Mouse (Mus musculus) heart, adult 11 months (tissue): ENCODE measurements around the gene Tmem198b.

ENCODE experiments used
- DNase-seq: peaks from one replicate; pipeline ENCODE4 v3.0.0; 2022

Tmem198b gene

DNA sequence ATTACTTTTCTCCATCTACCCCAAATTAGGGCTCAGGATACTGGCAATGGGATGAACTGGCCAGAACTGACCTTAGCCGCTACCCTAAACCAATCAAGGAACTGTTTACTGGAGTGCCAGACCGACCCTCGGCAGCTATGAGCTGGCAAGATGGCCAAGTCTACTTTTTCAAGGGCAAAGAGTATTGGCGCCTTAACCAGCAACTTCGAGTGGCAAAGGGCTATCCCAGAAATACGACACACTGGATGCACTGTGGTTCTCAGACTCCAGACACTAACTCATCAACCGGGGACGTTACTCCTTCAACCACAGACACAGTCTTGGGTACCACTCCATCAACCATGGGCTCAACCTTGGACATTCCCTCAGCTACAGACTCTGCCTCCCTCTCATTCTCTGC is 5.5 kb downstream of the Tmem198b start:
- DNase-seq: peak; percentile 84

- DNase-seq: peak; percentile 87
Observed at GRCm38 (mm10) chr10:128795581-128795980, 8.6 kb downstream of the Tmem198b start.

- peak; percentile 81 for DNase-seq
Observed at GRCm38 (mm10) chr10:128794391-128794790, 9.8 kb downstream of the Tmem198b start.

DNA sequence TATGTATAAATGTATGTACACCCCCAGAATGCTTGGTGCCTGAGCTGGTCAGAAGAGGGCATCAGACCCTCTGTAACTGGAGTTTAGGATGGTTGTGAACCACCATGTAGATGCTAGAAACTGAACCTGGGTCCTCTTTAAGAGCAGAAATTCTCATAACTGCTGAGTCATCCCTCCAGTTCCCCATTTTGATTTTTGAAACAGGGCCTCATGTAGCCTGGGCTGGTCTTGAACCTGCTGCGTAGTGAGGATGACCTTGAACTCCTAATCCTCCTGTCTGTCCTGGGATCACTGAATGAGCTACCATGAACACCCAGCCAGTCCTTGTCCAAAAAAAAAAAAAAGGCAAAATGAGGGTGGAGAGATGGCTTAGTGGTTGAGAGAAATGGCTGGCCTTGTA is 10.9 kb downstream of the Tmem198b start:
- DNase-seq: peak; percentile 55

DNA sequence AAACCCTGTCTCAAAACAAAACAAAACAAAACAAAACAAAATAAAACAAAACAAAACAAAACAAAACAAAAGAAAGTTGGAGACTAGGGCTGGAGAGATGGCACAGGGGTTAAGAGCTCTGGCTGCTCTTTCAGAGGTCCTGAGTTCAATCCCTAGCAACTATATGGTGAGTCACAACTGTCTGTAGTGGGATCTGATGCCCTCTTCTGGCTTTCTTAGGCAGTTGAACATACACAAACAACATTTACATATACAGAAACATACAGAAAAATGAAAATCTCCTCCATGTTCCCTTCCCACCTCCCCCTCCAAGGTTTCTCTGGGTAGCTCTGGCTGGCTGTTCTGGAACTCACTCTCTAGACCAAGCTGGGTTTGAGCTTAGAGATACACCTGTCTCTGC is 12.1 kb downstream of the Tmem198b start:
- peak; percentile 61 for DNase-seq

GRCm38 (mm10) chr10:128790398-128791124 is 13.6 kb downstream of the Tmem198b start, which contains the start of gene Mmp19:
Gene Mmp19, plus strand, starts transcription at chr10:128790910.
- peak; percentile 92 for DNase-seq

GRCm38 (mm10) chr10:128780200-128780599 is 24.0 kb downstream of the Tmem198b start:
- DNase-seq: peak; percentile 90

GRCm38 (mm10) chr10:128779011-128779795 is 25.0 kb downstream of the Tmem198b start:
- peak; percentile 99 for DNase-seq

DNA sequence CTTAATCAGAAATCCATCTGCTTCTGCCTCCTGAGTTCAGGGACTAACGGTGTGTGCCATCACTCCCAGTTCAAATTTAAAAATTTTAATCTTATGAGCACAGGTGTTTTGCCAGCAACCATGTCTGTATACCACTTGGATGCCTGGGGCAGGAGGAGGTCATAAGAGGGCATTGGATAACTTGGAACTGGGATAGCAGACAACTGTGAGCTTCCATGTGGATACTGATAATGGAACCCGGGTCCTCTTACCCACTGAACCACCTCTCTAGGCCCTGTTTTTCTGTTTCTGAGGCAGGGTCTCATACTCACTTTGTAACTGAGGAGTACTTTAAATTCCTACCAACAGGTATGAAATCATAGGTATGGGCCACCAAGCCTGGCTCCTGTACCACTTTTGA is 25.7 kb downstream of the Tmem198b start:
- peak; percentile 90 for DNase-seq

- DNase-seq: no peak
Observed at GRCm38 (mm10) chr10:128773685-128774084, 30.5 kb downstream of the Tmem198b start.

GRCm38 (mm10) chr10:128772895-128773294 is 31.3 kb downstream of the Tmem198b start:
- DNase-seq: no peak
